Mouse (Mus musculus) right cerebral cortex, adult 18-20 months (tissue): ENCODE measurements around the gene Ybey.

Source experiments
- DNase-seq: peaks from one replicate; pipeline ENCODE4 v3.0.0; 2022; ENCODE audit warnings: mixed read lengths

The Ybey gene

GRCm38 (mm10) chr10:76468203-76469162 lies at the start of gene Ybey, which contains the start of gene Mcm3ap:
Gene Ybey (minus strand): TSS chr10:76469114.
Gene Mcm3ap (plus strand): TSS chr10:76468927.
- DNase-seq, result peak; percentile 91

- peak; percentile 28 for DNase-seq
Observed at GRCm38 (mm10) chr10:76512965-76513583, 44.2 kb upstream of the Ybey start.

DNA sequence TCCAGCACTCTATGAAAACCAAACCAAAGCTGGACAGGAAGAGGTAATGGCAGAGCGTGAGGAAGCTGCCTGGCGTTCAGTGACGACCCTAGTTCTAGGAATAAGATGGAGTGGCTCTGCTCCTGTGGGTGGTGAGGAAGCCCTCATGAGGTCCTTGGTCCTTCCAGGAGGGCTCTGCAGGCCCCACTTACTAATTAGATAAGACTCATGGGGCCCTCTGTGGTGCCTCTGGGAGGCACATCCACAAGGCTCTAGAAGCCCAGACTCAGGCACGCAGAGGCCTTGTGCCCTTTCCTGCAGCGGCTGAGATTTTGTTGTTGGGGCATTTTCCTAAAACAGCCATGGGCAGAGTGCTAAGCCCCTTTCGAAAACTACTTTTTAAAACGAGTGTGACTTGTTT lies 37.0 kb upstream of the Ybey start:
- DNase-seq, result no peak

DNA sequence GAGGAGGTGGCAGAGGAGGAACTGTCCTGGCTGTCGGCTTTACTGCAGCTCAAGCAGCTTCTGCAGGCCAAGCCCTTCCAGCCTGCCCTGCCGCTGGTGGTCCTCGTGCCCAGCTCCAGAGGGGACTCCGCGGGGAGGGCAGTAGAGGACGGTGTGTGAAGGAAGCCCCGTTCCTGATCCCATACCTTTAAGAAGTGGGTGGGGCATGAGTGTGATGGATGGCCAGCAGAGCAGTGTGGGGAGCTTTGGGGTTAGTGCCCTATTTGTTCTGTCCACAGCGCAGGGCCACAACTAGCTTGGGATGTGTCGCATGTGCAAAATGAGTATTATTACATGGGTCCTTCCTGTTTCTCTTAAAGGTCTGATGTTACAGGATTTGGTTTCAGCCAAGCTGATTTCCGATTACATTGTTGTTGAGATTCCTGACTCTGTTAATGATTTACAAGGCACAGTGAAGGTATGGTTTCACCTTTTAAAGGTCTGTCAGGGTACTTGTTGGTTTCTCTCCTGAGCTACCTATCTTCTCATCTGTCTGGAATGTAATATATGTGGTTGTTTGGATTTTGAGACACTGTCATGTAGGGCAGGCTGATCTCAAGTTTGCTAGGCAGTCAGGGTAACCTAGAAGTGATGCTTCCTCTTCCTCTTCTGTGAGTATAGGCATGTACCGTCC lies 35.5 kb upstream of the Ybey start:
- no peak for DNase-seq

DNA sequence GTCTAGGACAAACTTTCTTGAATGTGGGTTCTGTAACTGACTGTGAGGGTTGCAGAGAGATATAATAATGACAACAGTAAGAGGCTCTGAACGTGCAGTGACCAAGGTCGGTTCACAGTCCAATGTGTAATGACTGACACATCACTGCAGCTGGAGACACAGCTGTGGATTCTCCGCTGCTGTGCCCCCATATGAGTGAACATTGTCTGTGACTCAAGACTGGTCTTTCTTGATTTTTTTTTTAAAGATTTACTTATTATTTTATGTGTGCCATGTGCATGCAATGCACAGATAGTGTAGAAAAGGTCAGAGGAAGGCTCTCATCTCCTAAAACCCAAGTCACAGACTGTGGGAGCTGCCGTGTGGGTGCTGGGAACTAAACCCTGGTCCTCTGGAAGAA lies 28.6 kb upstream of the Ybey start:
- DNase-seq, result no peak

GRCm38 (mm10) chr10:76496366-76496765 lies 27.5 kb upstream of the Ybey start:
- no peak for DNase-seq

- no peak for DNase-seq
Observed at GRCm38 (mm10) chr10:76495501-76495900, 26.6 kb upstream of the Ybey start.

DNA sequence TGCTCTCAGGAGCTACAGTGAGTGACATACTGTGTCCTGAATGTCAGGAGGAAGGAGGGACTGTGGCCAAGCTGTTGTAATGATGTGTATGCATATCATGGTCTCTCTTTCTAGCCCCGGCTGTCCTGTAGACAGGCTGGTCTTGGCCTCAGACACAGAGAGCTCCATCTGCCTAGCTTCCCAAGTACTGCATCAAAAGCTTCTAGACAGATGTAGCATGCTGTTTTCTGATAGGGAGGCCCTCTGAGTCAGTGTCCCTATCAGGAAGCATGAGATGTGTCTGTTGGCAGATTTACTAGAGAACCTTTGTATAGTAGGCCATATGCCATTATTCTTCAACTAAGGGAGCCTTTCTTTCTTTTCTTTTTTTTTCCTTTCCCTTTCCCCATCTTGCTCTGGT lies 24.6 kb upstream of the Ybey start:
- no peak for DNase-seq

GRCm38 (mm10) chr10:76489205-76489604 lies 20.3 kb upstream of the Ybey start:
- DNase-seq, result no peak

- DNase-seq, result no peak
Observed at GRCm38 (mm10) chr10:76488265-76488664, 19.4 kb upstream of the Ybey start.

GRCm38 (mm10) chr10:76486302-76486701 lies 17.4 kb upstream of the Ybey start:
- no peak for DNase-seq

DNA sequence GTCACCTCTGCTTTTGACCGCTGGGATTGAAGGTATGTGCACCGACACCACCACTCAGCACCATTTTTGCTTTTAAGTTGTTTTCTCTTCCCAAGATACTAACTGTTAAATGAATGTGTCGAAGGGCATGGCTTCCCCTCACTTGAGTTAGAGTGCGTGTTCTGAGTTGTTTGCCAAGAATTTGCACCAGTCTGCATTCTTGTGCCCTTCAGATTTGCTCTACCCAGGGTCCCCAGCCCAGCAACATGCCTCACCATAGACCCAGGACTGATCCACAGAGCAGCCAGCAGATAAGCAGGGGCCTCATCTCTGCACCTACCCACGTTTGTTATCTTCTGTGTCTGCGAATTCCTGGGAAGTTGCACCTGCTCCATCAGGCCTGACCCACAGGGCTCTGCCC lies 12.6 kb upstream of the Ybey start:
- no peak for DNase-seq

DNA sequence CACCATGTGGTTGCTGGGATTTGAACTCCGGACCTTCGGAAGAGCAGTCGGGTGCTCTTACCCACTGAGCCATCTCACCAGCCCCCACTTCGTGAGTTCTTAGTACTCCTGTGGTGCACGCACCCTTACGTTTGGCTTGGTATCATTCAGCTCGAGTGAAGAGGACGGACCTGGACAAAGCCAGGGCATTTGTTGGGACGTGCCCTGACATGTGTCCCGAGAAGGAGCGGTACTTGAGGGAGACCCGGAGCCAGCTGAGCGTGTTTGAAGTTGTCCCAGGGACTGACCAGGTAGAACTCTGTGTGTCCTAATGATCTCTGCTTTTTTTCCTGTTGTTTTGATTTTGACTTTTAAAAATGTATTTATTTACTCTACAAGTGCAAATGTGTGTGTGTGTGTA lies 11.9 kb upstream of the Ybey start:
- no peak for DNase-seq

DNA sequence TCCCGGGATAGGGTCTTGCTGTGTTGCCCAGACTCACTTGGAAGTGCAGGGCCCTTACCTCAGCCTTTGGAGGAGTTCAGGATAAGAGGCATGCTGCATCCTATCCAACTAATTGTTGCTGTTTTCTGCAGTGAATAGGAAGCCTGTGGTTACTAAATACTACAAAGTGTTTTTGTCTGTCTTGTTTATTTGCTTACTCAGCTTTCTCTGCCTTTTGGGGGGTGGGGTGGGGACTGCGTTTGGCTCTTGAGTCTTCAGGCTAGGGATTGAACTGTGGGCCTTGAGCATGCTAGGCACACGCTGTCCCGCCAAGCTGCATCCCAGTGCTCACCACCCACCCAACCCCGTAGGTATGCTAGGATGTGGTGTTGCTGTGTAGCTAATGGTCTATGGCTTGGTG lies 4.8 kb upstream of the Ybey start:
- no peak for DNase-seq

GRCm38 (mm10) chr10:76462721-76463120 lies 6.2 kb downstream of the Ybey start:
- no peak for DNase-seq

DNA sequence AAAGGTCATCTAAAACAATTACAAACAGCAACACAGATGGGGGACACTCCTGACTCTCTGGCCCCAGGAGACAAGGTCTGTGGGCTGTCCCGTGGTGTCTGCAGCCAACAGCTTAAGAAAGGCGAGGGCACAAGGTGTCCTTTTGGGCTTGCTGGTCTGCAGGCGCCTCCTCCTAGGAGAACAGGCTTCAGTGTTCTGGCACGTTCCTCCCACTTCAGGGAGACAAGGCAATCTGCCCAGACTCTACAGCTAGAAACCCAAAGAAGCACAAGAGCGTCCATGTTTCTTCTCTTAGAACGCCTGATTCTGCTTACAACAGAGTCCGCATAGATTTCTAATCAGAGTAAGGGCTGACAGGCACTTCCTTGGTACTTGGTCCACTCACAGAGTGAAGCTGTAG lies 6.6 kb downstream of the Ybey start:
- peak; percentile 38 for DNase-seq

DNA sequence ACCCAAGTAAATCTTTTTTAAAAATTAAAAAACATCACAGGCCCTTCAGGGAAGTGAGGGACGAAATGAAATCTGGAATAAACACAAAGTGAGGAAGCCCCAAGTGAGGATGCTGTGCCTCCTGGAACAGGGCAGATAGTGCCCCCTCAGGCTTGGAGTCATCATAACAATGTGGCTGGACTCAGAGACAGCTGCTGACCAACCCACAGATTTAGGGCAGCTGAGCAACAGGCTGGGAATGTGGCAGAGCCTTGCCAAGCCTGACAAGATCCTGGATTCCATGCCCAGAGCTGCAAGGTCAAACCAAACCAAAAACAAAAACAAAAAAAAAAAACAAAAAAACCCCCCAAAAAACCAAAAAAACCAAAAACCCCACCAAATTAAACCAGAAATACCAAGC lies 7.7 kb downstream of the Ybey start:
- no peak for DNase-seq

- peak; percentile 49 for DNase-seq
Observed at GRCm38 (mm10) chr10:76455289-76455688, 13.6 kb downstream of the Ybey start.

DNA sequence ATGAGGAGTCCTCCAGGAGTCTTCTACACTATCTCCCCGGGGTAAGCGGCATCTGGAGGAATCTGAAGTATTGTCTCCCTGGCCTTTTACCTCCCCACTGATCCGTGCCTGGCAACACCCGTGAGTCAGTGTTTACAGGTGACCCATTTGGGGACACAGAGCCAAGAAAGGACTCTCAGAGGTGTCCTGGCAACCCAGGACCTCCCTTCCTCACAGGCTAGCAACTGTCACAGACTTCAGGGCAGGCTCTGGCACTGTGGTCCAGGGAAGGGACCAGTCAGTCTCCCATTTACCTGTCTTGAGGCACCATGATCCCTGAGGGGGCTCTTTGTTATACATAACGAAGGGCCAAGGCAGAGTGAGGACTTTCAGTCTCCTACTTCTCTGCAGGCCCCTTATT lies 20.1 kb downstream of the Ybey start, which contains the start of gene 2610028H24Rik:
2610028H24Rik (plus strand) TSS at position 231 of the 400 bp plus-strand sequence.
- no peak for DNase-seq

- no peak for DNase-seq
Observed at GRCm38 (mm10) chr10:76447406-76448229, 21.3 kb downstream of the Ybey start.

DNA sequence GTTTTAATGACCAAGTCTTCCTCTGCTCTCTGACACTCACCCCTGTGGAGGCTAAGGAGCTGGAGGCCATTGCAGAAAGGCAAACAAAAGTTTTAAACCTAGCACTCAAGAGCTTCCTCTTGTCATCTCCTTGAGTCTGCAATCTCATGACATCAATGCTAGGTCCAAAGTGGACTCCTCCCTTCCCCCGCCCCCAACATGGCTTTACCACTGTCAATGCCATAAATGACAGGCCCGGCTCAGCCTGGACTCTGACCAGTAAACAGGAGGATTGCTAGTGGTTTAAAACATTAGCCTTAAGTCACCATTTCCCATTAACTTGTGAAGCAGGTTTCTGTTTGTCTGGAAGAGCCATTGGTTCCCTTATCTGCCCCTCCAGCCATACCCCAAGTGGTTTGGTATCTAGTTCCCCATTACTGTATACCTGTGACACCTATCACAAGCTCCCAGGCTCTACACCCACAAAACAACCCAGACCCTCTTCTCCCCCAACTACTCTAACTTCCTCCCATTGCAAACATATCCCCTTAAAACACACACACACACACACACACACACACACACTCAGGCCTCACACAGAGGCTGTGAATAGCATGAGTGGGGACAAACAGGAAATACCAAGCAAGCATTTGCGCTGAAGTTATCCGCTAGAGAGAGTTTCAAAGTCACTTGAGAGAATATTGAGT lies 22.8 kb downstream of the Ybey start:
- DNase-seq, result no peak
